Mouse (Mus musculus): ENCODE results near the gene Tmem127.

DNA sequence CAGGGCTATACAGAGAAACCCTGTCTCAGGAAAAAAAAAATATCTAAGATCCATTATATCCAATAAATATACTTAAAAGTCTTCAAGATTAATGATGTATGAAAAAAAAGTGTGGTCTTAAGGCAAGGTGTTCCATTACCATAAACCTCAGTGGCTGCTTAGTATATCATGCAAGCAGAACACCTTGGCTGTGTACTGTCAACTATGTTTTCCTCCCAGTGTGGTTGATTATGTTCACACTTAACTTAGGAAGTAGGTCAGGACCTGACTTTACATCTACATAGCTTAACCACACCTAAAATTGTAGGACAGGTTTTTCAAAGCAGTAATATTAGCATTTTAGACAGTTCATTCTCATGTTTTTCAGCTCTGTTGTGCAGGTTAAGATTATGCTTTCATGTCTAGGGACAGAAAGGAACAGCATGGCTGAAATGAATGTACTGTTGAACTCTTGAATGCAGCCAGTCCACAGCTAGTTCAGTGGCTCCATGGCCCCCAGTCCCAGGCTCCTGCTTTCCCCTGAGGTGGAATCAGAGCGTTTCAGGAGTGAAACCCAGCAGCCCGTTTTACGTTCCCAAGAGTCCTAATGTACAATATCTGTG is 57.0 kb downstream of the Tmem127 start:
- TF ChIP-seq CTCF (IDR thresholded peaks at IDR 0.05; ENCODE audit: low read depth, low read length), result no peak
- TF ChIP-seq POLR2A (IDR thresholded peaks at IDR 0.05; ENCODE audit: extremely low read depth, insufficient read depth, low read length), result no peak
